15 mouse cellular contexts compared by ENCODE assay signal in the genomic region with DNA sequence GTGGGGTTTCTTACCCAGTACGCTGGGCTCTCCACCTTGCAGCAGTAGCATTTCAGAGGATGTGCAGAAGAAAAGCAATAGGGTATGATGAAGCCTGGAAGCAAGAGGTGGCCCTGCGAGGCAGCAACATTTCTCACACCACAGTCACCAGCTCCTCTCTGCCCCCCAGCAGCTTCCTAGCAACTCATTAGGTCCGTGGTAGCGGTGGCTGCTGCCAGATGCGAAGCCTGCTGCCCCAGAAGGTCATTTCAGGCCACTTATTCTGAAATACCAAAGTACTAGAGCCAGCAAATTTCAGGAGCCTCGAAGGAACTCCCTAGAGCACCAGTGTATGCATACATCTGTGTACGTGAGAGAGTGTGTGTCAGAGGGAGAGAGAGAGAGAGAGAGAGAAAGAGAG. TPM values are rescaled to one million over a fixed set of nuclear protein-coding genes. Genes with fewer than 3 reads are reported as not detected.
DNase-seq lines count a peak whose midpoint lies in the region; ATAC-seq and TF ChIP-seq lines count a peak whose summit lies in the region.
"Had no signal": no experiment of that assay in that cellular context is flagged by ENCODE, and none has a peak within 500 bp of the region (broad histone marks: within the 10 kb centered on the region; RNA-seq: fewer than 3 reads in every experiment).

No protein-coding gene starts in this region.

- H3K9ac ChIP-seq in hindbrain, postnatal 0 days (replicated peaks; ENCODE audit: low read length) = no peak overlapping the region
- H3K9ac ChIP-seq in hindbrain, embryonic 14.5 days = 0 out of 2 replicates have a peak overlapping the region, but pooled peaks have one; percentile 10
- H3K9ac ChIP-seq in midbrain, embryonic 14.5 days (replicated peaks; ENCODE audit: low read length) = no peak overlapping the region
- H3K9ac ChIP-seq: embryonic facial prominence, embryonic 13.5 days; forebrain, postnatal 0 days; heart, embryonic 15.5 days; limb, embryonic 15.5 days had no signal

- H3K27ac ChIP-seq in hindbrain, embryonic 10.5 days = peak overlapping the region; percentile 56; the same call in 1 of the 2 replicates
- no peak overlapping the region for H3K27ac ChIP-seq in hindbrain, postnatal 0 days
- H3K27ac ChIP-seq in hindbrain, embryonic 14.5 days = peak overlapping the region; percentile 9
- H3K27ac ChIP-seq in midbrain, embryonic 14.5 days (replicated peaks; ENCODE audit: low read depth, low read length) = peak overlapping the region; percentile 60
- H3K27ac ChIP-seq: embryonic facial prominence, embryonic 13.5 days; heart, embryonic 15.5 days; limb, embryonic 15.5 days had no signal

- TF ChIP-seq POLR2A in brain, embryonic 14.5 days (IDR thresholded peaks at IDR 0.05; ENCODE audit: borderline replicate concordance, extremely low read depth, insufficient read depth, insufficient read length, poor library complexity, severe bottlenecking) = no peak

- TF ChIP-seq CTCF in hindbrain, postnatal 0 days (IDR thresholded peaks at IDR 0.05; ENCODE audit: low read depth) = no peak
- no peak for TF ChIP-seq CTCF in brain, embryonic 14.5 days (IDR thresholded peaks at IDR 0.05; ENCODE audit: borderline replicate concordance, extremely low read depth, insufficient read depth, insufficient read length)

- no peak for DNase-seq in hindbrain, embryonic 10.5 days (ENCODE audit: low spot score)
- no peak for DNase-seq in hindbrain, postnatal 0 days (ENCODE audit: low spot score)
- DNase-seq in brain, embryonic 14.5 days (ENCODE audit: low read depth) = peak; percentile 47
- DNase-seq in hindbrain, embryonic 14.5 days (ENCODE audit: low spot score) = no peak
- peak; percentile 32 for DNase-seq in midbrain, embryonic 14.5 days
- DNase-seq in cerebellum, adult 8-10 months = no peak
- no peak for DNase-seq in urinary bladder, postnatal 10 days (ENCODE audit: low spot score)
- DNase-seq: cerebellum, adult 11-12 months; forebrain, postnatal 0 days; gastrocnemius, postnatal 36 days; thymus, postnatal 4 days had no signal

- H3K36me3 ChIP-seq in hindbrain, embryonic 10.5 days = no peaks in the 10 kb centered on the region
- no peaks in the 10 kb centered on the region for H3K36me3 ChIP-seq in hindbrain, postnatal 0 days (ENCODE audit: insufficient read depth, low read length)
- H3K36me3 ChIP-seq in hindbrain, embryonic 14.5 days (replicated peaks; ENCODE audit: control insufficient read depth, insufficient read depth) = no peaks in the 10 kb centered on the region
- H3K36me3 ChIP-seq in midbrain, embryonic 14.5 days (ENCODE audit: control insufficient read depth, insufficient read depth, low read length) = no peaks in the 10 kb centered on the region
- H3K36me3 ChIP-seq: embryonic facial prominence, embryonic 13.5 days; heart, embryonic 15.5 days; limb, embryonic 15.5 days had no signal

- no peaks in the 10 kb centered on the region for H3K9me3 ChIP-seq in hindbrain, embryonic 10.5 days
- no peaks in the 10 kb centered on the region for H3K9me3 ChIP-seq in hindbrain, postnatal 0 days (ENCODE audit: low read length)
- H3K9me3 ChIP-seq in hindbrain, embryonic 14.5 days (ENCODE audit: control insufficient read depth, low read length) = no peaks in the 10 kb centered on the region
- H3K9me3 ChIP-seq in midbrain, embryonic 14.5 days (ENCODE audit: control insufficient read depth, low read length) = no peaks in the 10 kb centered on the region
- H3K9me3 ChIP-seq: embryonic facial prominence, embryonic 13.5 days; heart, embryonic 15.5 days; limb, embryonic 15.5 days had no signal

- H3K27me3 ChIP-seq in hindbrain, embryonic 10.5 days (ENCODE audit: insufficient read depth, poor library complexity, severe bottlenecking) = no peaks in the 10 kb centered on the region
- no peaks in the 10 kb centered on the region for H3K27me3 ChIP-seq in hindbrain, postnatal 0 days (ENCODE audit: insufficient read depth, low read length)
- H3K27me3 ChIP-seq in hindbrain, embryonic 14.5 days (ENCODE audit: control insufficient read depth, insufficient read depth, low read length) = no peaks in the 10 kb centered on the region
- H3K27me3 ChIP-seq in midbrain, embryonic 14.5 days (ENCODE audit: control insufficient read depth, insufficient read depth, low read length) = no peaks in the 10 kb centered on the region
- H3K27me3 ChIP-seq: embryonic facial prominence, embryonic 13.5 days; heart, embryonic 15.5 days; limb, embryonic 15.5 days had no signal

- H3K4me3 ChIP-seq in hindbrain, embryonic 10.5 days = no peak overlapping the region
- H3K4me3 ChIP-seq in hindbrain, postnatal 0 days (ENCODE audit: low read length) = no peak overlapping the region
- H3K4me3 ChIP-seq in hindbrain, embryonic 14.5 days (replicated peaks; ENCODE audit: low read length) = no peak overlapping the region
- no peak overlapping the region for H3K4me3 ChIP-seq in midbrain, embryonic 14.5 days (replicated peaks; ENCODE audit: low read depth, low read length)
- H3K4me3 ChIP-seq: embryonic facial prominence, embryonic 13.5 days; heart, embryonic 15.5 days; limb, embryonic 15.5 days had no signal

- 34% methylated on average over 7 of the region's 7 CpGs for WGBS in hindbrain, embryonic 10.5 days
- WGBS in hindbrain, postnatal 0 days = 15% methylated on average over 7 of the region's 7 CpGs
- 17% methylated on average over 7 of the region's 7 CpGs for WGBS in hindbrain, embryonic 14.5 days
- 20% methylated on average over 7 of the region's 7 CpGs for WGBS in midbrain, embryonic 14.5 days

- no peak overlapping the region for H3K4me2 ChIP-seq in hindbrain, postnatal 0 days (ENCODE audit: low read depth, low read length)
- H3K4me2 ChIP-seq in hindbrain, embryonic 14.5 days (replicated peaks) = no peak overlapping the region
- H3K4me2 ChIP-seq in midbrain, embryonic 14.5 days (ENCODE audit: low read length) = no peak overlapping the region
- H3K4me2 ChIP-seq: embryonic facial prominence, embryonic 13.5 days; heart, embryonic 15.5 days; limb, embryonic 15.5 days had no signal

- no peak for ATAC-seq in hindbrain, postnatal 0 days
- ATAC-seq in hindbrain, embryonic 14.5 days (ENCODE audit: low FRiP score) = no peak
- ATAC-seq in midbrain, embryonic 14.5 days (ENCODE audit: low FRiP score, low TSS enrichment) = no peak
- ATAC-seq: forebrain, postnatal 0 days; intestine, embryonic 16.5 days had no signal

- peaks cover 31% of the 10 kb centered on the region for H3K4me1 ChIP-seq in hindbrain, embryonic 10.5 days (replicated peaks)
- H3K4me1 ChIP-seq in hindbrain, postnatal 0 days (ENCODE audit: insufficient read depth, low read length) = peaks cover 5% of the 10 kb centered on the region
- H3K4me1 ChIP-seq in hindbrain, embryonic 14.5 days (replicated peaks; ENCODE audit: control insufficient read depth, insufficient read depth, low read length) = peaks cover 23% of the 10 kb centered on the region
- H3K4me1 ChIP-seq in midbrain, embryonic 14.5 days (ENCODE audit: control insufficient read depth, insufficient read depth, low read length) = peaks cover 29% of the 10 kb centered on the region
- H3K4me1 ChIP-seq: embryonic facial prominence, embryonic 13.5 days; heart, embryonic 15.5 days; limb, embryonic 15.5 days had no signal

RNA-seq across cellular contexts. Expression of a gene that starts 9.2 kb away (rescaled TPM):
- 2.0 and 5.3 TPM in 2 replicates for polyA plus RNA-seq in hindbrain, embryonic 10.5 days (2016; fragmentation: Nextera tagmentation; extraction: Ambion mirVana)
- total RNA-seq in hindbrain, postnatal 0 days (2014; rRNA removed) = 17.3 and 23.2 TPM in 2 replicates
- polyA plus RNA-seq in hindbrain, postnatal 0 days (2015; fragmentation: Nextera tagmentation; extraction: Ambion mirVana) = 15.5 and 17.1 TPM in 2 replicates
- polyA plus RNA-seq in brain, embryonic 14.5 days (2012; rRNA removed) = 14.5 and 16.0 TPM in 2 replicates
- polyA plus RNA-seq in hindbrain, embryonic 14.5 days (2014; fragmentation: Nextera tagmentation; extraction: Ambion mirVana) = 16.8 and 17.5 TPM in 2 replicates
- polyA plus RNA-seq in midbrain, embryonic 14.5 days (2014; fragmentation: Nextera tagmentation; extraction: Ambion mirVana) = 15.3 and 18.8 TPM in 2 replicates
- total RNA-seq: gastrocnemius, postnatal 36 days had no signal

Comparison
In these comparisons a context has a peak if more than half of its experiments do, and no peak if none do; other contexts are left out.
1. DNase-seq: peak in brain, embryonic 14.5 days (single experiment) and midbrain, embryonic 14.5 days (single experiment); none in hindbrain, embryonic 10.5 days (single experiment), hindbrain, postnatal 0 days (single experiment), hindbrain, embryonic 14.5 days (single experiment), cerebellum, adult 8-10 months (single experiment) and urinary bladder, postnatal 10 days (single experiment).